Mouse (Mus musculus) adipocyte (in vitro differentiated cells): ENCODE results near the gene Rbm5.

Experiments
- DNase-seq: peaks from one replicate; pipeline ENCODE4 v3.0.0-alpha.2; 2016; ENCODE audit warnings: low spot score

Gene Rbm5

DNA sequence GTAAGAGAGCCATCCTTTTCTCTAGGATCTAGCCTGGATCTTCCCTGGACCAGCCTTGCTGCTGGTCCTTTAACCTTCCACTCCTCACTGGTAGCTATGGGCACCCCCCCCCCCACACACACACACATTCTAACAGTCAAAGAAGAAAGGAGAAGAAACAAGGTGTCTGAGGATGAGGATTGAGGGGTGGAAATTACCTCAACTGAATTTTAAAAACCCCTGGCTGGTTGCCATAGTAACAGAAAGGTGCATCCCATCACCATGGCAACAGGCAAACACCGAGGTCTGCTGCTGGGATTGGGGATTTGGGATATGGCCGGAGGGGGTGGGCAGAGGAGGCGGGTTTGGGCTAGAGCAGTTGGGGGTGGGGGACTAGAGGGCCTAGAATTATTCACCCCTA, 41.1 kb downstream of the Rbm5 start:
- no peak for DNase-seq

GRCm38 (mm10) chr9:107728919-107729670, 41.7 kb downstream of the Rbm5 start:
- no peak for DNase-seq

DNA sequence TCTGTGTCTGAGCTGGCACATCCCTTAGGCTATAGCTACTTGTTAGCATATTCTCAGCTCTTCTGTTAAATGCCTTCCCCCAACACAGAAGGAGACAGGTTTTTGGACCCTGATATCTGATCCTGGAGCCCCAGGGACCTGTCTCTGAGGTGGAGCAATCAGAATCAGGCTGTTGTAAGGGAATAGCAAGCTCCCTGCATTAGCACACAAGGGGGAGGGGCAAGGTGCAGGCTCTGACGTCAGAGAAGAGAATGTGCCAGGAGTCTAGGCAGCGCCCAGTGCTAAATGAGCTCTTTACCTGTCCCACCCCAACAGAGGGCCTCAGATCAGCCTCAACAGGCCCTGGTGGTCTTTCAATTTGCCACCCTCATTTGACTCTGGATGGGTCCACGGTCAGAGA, 43.8 kb downstream of the Rbm5 start:
- no peak for DNase-seq

DNA sequence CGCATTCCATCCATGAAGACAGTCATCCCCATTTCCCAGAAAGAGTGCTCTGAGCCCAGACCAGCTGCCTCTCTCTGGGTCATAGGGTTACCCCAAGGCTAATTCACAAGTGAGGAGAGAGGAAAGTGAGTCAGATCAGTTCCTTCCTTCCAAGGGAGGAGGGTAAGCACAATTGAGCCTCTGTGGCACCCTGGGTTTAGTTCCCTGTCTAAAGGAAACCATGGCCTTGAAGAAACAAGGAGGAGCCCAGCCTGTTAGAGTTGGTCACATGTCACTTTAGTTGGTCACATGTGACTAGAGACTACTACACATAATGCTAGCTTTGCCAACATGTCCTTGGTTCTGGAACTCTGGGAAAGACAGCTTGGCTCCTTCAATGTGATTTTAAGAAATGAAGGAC, 46.0 kb downstream of the Rbm5 start:
- peak; percentile 37 for DNase-seq

DNA sequence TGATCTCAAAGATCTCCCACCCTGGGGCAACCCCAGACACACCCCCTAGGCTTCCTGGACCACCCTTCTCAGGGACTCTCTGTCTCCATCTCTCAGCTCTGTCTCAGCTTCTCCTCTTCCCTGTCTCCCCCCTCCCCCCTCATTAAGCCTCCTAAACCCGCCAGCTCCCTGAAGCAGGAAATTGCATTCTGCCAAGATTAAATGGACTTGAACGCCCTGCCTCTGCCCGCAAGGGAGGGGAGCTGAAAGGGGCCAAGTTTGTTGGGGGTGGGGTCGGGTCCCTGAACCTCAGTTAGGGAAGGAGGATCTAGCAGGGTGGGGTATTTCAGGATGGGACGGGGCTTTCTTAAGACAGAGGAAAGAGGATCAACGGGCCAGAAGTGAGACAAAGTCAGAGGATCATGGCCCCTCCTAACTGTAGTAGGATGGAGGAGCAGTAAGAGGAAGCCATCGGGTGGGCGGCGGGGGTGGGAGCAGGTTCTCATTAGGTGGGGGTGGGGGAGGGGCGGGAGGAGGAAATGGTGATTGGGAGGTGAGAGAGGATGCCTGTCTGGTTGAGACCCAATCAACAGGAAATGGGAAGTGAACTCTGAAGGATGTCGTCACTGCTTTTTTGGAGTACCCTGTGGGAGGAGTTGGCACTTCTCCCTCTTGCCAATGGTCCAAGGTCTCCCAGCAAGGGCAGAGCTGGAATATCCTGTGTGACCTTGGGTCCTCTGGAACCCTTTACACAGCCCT, 46.8 kb downstream of the Rbm5 start:
- no peak for DNase-seq

DNA sequence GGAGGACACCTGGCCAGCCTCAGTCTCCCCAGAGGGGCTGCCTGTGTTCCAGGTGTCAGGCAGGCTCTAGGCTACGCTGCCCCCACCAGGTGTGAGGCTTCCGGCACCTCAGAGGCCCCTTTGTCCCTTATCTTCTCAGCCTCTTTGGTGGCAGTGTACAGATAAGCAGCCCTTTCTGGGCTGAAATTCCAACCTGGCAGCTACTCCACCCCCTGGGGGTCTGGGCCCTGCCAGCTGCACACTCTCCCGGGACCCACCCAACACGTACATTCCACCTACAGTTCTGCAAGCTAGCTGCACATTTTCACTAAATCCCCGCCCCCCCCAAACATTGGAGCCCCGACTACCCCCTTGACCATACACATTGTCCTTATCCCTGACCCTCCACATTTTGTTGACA, 47.5 kb downstream of the Rbm5 start:
- DNase-seq, result no peak

- no peak for DNase-seq
Measured at GRCm38 (mm10) chr9:107718781-107719540, 51.8 kb downstream of the Rbm5 start.

DNA sequence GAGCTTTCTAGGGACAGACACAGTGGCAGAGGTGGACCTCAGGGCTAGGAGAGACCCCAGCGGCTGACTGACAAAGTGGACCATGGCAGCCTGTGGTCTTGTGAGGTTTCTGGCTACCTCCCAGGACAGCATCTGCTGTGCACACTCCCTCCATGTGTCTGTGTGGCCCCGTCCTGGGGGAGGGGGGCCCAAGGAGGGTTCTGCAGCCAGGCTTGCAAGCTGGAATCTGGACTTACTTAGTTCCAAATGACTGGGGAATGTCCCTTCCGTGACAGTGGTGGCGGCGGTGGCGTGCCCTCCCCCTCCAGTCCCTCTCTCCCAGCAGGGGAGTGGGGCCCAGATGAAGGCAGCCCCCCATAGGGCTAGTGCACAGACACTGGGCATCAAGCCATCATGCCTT, 53.8 kb downstream of the Rbm5 start:
- no peak for DNase-seq

DNA sequence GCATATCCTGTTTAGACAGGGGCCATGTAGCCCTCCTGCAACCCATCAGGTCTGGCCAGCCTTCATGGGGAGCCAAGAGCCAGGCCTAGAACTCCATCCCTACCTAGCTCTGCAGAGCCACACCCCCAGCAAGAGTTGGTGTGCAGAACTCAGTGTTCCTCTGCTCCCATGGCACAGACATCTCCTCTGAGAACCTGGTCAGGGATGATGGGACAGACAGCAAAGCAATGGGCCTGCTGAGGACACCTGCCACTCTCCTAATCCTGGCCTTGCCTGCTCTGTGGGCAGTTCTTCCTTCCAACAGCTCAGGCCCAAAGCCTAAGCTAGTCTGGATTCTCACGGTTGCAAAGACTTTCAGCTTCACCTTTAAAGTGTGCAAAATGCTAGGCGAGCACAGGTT, 55.2 kb downstream of the Rbm5 start:
- no peak for DNase-seq

DNA sequence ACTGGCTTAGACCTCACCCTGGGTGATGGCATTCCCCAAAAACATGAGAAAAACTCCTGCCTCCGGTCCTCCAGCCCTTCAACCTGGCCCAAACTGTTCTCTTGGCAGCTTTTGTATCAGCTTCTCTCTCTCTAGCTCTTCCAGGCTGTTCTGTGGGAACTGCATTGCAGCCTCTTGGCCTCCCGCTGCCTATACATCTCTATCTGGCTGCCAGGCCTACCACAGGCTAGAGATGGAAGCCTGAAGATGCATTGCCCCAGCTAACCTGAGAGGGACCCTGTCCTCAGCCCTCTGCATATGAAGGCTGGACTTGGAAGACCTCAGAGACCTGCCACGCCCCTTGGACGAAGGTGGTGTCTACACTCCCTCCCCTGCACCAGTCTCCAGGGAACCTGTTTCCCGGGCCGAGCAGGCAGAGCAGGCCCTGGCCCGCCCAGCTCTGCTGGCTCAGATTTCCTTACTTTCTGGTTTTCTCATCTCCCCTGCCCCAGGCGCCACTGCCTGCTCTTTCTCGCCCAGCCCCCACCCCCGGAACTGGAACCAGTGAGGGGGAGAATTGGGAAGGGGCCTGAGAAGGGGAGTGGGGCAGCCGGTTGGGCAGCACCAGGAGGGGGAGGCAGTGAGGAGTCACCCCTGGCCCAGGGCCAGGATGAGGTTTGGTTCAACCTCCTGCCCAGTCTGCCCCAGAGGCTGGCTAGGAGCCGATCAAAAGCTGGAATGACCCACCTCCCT, 56.4 kb downstream of the Rbm5 start:
- DNase-seq, result peak; percentile 68

- peak; percentile 59 for DNase-seq
Measured at GRCm38 (mm10) chr9:107709697-107710483, 60.9 kb downstream of the Rbm5 start, which contains the start of gene Sema3f. TSS of gene Sema3f (minus strand) at chr9:107710475.

GRCm38 (mm10) chr9:107709096-107709696, 61.6 kb downstream of the Rbm5 start:
- no peak for DNase-seq

- DNase-seq, result no peak
Measured at GRCm38 (mm10) chr9:107708439-107709095, 62.2 kb downstream of the Rbm5 start.

- no peak for DNase-seq
Measured at GRCm38 (mm10) chr9:107707701-107708438, 62.9 kb downstream of the Rbm5 start.

GRCm38 (mm10) chr9:107706781-107707211, 64.0 kb downstream of the Rbm5 start:
- DNase-seq, result no peak

GRCm38 (mm10) chr9:107703337-107704122, 67.3 kb downstream of the Rbm5 start:
- DNase-seq, result peak; percentile 69

GRCm38 (mm10) chr9:107702606-107703185, 68.1 kb downstream of the Rbm5 start:
- DNase-seq, result peak; percentile 65

GRCm38 (mm10) chr9:107701594-107701993, 69.2 kb downstream of the Rbm5 start:
- DNase-seq, result peak; percentile 92
